Mouse (Mus musculus) granulocyte monocyte progenitor cell, adult 5-6 weeks (primary cell): Measurements from ENCODE around the gene Orai2. TPM values are rescaled to one million over a fixed set of nuclear protein-coding genes. Genes with fewer than 3 reads are reported as not detected.
"Not testable (repeated sequence)": the region's sequence is repeated elsewhere in the genome, so short reads cannot be mapped to it uniquely, and the experiment has no call there.

Experiments
- ATAC-seq: replicated peaks from 2 replicates; pipeline ENCODE4 v1.8.0; 2016; ENCODE audit warnings: mild to moderate bottlenecking, moderate TSS enrichment, inconsistent platforms; ENCODE audit not compliant: poor library complexity, severe bottlenecking
- total RNA-seq, 2 experiments: library from RNA; stranded (forward) in 1 of 2; stranded (reverse) in 1 of 2; fragments of 200-712, 200-1000 nt in 1 of 2; fragments of >200 nt in 1 of 2; fragmentation: Nextera tagmentation in 1 of 2; gene quantifications; 2 replicates each; pipeline ENCODE4 v1.2.3; 2014 to 2017

The Orai2 gene
- total RNA-seq, 2 experiments from 2014 or later: 26.6 to 38.2 TPM

DNA sequence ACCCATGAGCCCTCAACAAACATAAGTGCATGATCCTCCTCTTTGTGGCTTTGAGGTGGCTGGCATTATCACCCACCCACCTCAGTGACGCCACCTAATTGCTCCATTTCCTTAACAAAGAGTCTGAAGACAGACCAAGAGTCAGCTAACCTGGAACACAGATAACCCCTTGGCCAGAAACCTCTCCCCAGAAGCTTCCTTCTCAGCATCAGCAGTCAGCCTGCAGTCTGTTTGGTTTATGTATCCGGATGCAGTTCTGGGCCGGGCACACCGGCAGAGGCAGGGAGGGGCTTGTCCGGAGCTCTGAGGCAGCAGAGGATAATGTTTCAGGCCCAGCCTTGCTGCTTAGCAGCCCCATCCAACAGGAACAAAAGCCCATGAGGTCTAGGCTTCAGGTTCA lies 9.1 kb upstream of the Orai2 start:
- ATAC-seq: peak; percentile 55

DNA sequence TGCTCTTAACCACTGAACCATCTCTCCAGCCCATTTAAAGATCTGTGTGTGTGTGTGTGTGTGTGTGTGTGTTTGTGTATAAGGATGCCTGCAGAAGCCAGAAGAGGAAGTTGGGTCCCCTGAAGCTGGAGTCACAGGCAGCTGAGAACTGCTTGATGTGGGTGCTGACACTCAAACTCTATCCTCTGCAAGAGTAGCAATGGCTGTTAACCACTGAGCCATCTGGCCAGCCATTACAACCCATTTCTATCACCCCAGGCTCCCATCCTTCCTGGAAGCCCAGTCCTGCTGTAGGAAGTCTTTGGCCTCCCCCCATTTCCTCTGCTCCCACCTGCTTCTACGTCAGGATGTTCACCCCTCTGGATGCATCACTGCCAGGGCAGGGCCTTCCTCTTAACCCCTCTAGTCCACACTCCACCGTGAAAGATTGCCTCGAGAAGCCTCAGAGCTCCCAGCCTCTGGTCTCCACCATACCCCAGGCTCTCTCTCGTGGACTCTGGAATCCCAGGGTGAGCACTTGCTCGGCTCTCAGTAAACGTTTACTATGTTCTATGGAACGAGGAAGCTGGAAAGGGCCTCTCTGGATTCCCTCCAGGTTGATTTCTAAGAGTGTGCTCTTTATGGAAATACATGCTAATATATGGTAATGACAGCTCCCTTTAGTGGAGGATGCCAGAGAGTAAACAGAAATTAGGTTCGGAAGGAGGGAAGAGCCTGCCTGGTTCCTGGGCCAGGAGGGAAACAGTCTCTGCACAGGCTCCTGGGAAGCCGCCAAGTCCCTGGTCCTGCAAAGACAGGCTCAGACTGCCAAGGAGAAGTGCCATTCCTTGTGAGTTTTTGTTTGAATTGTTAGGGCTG lies 3.3 kb upstream of the Orai2 start:
- no peak; the same call in 1 of the 2 replicates for ATAC-seq

DNA sequence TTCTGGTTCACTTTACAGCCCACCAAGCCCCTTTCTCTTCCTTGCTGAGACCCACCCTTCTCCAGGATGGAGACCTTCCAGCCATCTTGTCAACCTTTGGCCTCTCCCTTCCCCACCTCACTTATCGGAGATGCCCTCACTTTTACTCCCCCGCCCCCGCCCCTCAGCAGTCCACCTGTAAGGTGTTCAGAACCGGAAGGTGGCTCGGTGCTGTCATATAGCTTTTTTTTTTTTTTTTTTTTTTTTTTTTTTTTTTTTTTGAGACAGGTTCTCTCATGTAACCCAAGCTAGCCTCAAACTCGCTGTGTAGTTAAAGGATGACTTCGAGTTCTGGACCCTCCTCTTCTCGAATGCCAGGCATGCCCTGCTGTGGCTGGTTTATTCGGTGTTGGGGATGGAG lies 2.4 kb upstream of the Orai2 start:
- no peak for ATAC-seq

DNA sequence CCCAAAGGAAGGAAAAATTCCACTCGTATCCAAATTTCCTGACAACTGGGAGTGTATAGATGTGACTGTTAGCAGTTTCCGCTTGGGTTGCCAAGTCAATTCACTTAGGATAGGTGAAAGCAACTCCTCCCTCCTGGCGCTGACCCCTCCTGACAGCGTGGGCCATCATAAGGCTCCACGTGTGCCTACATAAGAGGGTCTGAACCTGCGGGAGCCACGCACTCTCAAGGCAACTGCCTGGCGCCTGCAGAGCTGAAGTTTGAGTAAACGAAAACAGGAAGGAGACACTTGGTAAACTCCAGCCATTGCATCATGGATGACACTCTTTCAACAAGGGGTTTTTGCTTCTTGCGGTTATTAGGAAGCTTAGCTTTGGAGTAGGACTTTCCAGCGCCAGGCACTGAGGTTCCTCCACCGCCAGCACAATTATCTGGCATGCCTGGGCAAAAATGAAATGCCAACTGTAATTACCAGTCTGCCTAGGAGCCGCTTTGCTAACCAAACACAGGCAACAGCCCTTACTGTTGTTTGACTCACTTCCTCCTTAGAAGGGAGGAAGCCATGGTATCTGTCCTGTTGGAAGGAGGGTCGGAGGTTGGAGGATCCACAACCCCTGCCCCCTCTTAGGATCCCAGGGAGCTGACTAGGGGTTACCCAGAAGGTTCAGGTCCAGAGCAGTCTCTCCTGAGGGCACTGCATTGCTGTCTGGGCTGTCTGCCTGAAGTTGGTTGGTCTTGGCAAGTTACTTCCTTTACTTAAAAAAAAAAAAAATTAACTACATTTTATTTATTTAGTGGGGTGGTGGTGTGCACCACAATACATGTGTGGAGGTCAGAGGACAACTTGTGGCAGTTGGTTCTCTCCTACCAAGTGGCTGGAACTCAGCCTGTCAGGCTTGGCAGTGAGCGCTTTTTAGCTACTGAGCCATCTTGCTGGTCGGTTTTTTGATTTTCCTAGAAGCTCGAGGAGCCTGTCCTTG lies 1.1 kb upstream of the Orai2 start:
- ATAC-seq: peak; percentile 75

DNA sequence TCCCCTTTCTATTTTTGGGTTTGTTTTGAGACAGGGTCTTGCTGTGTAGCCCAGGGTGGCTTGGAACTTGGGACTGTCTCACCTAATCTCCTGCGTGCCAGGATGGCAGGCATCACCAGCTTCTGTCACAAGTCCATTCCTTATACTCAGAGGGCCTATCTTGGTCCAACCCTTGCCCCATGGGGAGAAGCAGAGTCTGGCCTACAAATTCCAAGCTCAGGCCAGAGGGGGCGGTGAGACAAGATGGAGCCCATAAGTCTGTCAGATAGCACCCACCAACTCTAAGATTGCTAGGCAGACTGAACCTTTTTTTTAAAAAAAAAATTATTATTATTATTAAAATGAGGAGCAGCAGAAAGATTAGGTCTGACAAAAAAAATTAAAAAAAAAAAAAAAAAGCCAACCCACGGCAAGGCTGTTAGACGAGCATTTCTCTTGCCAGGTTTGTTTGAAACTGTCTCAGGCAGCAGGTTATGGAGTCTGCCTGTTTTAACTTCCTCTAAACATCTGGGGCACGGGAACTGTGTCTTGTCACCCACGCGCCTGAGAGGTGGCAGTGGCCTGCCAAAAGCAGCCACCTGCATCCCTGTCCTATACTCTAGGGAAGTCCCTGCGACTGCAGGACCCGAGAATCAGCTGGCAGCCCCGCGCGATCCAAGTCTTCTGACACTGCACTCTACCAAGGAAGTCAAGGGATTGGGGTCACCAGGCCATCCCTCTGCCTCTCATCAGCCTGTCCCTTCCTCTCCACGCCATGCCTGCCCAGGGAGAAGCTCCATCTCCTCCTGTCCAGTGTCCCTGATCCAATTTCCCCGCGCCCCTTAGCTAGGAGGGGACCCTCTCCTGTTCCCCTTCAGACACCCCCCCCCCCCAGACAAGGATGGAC lies 644 bp downstream of the Orai2 start:
- peak; percentile 33 for ATAC-seq

DNA sequence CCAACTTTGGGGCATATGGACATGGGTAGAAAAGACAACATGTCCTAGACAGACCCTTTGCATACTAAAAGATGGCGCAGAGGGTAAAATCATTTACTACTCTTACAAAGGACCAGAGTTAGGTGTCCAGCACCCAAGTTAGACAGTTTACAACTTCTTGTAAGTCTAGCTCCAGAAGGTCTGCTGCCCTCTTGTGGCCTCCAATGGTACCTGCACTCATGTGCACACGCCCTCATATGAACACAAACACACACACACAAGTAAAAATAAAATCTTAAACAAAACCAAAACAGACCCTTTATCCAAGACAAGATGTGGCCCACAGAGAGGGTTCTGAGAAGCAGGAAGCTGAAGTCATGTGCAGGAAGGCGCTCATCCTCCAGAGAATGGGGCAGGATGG lies 2.4 kb downstream of the Orai2 start:
- ATAC-seq: no peak

DNA sequence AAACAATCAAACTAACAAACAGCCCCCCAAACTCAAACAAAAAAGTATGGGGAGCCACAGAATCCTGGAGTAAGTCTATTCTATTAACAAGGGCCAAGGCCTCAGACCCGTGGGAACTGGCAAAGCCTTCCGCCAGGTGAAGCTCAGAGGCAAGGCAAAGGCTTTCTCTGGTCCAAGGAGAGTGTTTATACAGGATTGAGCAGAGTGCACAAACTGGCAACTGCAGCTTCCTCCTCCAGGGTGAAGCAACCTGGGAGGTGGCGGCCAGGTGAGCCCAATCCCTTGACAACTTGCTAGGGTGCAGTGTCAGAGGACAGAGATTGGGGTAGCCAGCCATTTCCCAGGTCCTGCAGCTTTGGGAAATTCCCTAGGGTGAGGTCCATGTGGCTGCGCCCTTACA lies 3.2 kb downstream of the Orai2 start:
- no peak for ATAC-seq

DNA sequence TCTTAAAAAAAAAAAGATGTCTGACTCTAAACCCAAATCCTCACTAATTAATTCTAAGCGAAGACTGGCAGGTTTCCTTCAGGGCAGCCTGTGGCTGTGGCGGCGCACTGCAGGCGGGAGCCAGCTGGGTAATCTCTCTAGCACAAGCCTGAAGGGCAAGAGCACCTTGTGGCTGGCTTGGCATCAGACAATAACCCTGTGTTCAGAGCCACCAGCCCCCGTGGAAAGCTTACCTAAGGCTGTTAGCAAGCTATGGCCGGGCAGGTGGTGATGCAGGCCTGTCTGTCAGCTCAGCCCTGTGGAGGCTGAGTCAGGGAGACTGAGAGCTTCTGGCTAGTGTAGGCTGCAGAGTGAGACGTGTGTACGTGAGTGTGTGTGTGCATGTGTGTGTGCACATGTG lies 5.3 kb downstream of the Orai2 start:
- ATAC-seq: no peak

DNA sequence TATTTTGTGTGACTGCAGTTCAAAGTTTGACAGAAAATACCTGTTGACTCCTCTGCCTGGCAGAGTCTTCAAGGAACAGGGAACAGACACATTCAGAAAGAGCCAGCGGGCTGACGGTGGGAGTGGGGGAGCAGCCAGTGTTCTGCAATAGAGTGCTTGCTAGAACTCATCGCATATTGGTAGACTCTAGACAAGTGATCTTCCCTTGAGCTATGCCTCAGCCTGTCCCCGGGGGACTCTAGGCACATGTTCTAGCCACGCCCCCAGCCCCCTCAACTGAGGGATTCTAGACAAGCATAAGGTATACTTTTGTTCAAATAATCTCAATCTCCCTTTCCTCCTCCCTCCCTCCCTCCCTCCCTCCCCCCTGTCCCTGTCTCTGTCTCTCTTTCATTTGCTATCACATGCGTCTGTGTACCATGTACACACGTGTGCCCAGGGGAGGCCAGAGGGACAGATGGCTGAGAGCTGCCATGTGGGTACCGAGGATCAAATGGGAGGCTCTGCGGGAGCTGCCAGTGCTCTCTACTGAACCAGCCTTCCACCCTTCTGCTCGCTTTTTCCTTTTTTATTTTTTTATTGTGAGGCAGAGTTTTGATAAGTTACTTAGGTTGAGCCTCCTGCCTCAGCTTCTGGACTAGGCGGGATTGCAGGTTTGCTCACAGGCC lies 6.6 kb downstream of the Orai2 start:
- no peak for ATAC-seq

DNA sequence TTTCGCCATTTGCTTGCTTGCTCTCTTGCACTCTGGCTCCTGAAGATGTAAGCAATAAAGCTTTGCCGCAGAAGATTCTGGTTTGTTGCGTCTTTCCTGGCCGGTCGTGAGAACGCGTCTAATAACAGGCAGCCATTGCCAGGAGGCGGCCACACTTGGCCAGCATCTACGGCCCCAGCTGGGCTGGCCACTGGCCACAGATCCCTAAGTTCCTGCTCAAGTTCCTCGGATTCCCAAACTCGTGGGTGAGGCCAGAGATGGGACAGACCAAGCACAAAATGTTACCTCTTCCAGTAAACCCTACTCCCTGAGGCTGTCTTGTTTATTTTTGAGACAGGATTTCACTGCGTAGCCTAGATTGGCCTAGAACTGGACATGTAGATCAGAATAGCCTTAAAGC lies 10.4 kb downstream of the Orai2 start:
- not testable (repeated sequence) for ATAC-seq

DNA sequence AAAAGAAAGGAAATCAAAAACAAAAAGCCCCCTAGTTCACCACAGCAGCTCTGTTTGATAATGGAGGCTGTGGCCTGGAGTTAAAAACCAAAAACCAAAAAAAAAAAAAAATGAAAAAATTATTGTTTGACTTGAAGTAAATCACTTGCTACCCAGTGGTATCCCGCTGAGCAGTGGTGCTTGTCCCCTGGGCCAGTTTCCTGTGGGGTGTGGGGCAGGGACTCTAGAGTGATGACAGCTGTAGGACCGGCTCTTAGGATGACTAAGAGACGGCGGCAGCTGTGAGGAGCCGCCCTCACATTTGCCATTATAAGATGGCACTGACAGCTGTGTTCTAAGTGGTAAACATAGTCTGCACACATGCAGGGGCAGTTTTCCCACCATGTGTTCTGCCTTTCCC lies 15.1 kb downstream of the Orai2 start:
- ATAC-seq: no peak

DNA sequence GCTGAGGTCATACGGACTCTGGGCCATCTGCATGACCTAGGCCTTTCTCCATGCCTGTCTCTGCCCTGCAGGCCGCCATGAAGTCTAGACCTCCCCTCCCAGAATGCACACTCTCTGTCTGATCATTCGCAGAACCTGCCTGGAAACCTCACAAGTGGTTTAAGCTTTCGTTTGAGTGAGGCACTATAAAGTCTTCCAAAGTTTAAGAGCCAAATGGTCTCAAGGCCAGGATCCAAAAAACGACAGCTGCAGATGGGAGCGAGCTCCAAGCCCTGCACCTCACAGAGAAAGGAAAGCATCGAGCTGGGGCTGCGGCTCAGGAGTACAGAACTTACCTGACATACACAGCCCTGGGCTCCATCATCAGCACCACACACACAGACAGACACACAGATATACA lies 18.1 kb downstream of the Orai2 start:
- ATAC-seq: no peak

DNA sequence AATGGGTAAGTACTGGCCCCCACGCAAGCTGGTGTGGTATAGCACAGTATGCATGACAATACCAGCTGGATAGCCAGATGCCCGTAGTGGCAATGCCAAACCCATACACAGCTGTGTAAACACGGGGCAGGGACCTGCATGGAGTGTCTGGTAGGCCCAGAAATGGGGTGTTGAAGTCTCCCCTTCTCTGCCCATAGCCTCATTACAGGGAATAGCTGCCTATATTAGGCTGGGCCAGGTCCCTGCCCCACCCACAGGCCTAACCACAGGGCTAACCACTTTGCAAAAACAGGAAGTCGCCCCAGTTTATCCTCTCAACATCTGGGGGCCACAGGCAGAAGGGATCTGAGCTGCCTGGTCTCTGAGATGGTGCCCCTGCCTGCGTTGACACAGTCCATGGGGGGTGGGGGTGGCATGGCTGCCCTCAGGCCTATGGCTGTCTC lies 21.4 kb downstream of the Orai2 start:
- ATAC-seq: peak; percentile 88

DNA sequence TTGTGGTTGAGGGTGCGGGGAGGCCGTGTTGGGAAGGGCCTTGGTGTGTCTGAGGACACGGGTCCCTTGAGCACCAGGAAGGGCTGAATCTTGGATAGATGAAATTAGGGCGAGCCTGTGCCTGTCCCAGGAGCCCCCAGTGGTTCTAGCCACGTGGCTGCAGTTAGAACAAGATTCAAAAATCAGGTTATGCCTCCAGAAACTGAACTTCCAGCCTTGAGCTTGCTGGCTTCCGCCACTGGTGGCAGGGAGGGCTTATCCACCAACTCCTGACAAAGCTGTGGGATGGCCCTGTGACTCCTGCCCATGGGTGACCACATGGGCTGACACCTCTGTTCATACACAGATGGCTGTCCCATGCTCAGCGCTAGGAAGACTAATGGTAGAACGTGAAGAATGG lies 22.8 kb downstream of the Orai2 start:
- ATAC-seq: no peak

DNA sequence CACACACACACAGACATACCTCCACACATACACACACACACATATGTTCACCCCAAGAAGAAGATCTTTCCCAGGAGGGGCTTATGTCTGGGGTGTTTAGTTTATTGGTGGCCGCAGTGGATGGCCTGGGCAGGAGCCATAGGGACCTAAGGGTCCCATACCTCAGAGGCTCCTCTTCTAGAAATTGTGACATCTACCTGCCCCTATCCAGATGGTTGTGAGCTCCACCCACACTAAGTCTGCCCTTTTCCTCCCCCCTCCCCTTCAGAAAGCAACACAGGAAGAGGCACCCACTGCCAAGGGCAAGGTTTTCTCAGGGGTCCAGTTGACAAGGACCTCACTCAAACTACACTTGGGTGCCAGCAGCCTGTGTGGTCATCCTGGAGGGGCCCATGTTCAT lies 23.6 kb downstream of the Orai2 start:
- no peak for ATAC-seq

DNA sequence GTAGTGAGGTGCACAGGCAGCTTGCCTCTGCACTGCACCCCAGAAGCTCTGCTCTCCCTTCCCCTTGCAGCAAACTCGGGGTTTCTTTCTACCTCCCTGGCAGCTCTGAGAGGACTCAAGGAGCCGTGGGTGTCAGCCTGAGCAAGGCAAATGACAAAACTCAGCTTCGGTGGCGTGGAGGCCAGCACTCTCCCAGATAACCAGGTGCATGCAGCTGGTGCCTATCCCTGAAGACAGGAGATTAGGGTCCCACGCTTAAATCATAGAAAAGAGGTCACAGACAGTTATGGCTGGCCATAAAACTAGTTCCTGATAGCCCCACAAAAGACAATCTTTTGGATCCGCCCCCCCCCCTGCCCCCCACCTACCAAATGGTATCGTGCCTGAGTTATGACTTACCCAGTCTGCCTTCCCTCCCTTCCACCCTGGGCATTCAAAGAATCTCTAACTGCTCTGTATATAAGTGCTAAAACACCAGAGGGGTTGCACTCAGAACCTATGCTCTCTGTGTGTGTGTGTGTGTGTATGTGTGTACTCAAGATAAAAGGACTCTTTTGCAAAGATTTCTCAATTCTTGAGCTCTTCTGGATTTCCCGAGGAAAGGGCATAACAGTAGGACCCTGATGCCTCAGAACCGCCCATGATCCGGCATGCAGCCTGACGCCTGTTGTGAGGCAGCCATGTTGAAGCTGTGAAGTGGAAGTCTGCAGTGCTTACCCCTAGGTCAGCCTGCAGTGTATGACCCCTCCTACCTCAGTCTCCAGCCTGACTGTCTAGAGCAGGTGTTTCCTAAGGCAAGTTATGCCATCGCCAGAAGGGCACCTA lies 25.7 kb downstream of the Orai2 start:
- peak; percentile 13; the same call in 1 of the 2 replicates for ATAC-seq

DNA sequence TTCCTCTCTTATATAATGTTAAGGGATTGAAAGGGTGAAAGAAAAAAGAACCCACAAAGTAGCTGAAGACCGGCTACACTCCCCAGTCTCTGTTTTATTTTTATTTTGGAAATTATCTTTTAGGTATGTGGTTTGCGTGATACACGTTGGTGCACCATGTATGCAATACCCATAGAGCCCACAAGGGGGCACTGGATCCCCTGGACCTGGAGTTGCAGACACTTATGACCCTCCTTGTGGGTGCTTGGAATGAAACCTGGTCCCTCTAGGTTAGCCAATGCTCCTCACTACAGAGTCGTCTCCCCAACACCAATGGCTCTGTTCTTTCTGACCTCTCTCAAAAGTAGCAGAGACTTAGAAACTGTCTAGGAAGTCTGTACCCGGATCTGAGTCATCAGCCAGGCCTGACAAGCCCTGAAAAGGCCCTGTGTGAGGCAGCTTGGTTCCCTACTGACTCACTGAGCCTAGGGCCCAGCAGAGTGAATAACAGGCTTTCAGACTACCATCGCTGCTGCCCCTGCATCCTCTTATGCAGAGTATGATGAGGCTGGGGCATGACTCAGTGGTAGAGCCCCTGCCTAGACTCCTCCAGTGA lies 27.3 kb downstream of the Orai2 start:
- no peak for ATAC-seq

DNA sequence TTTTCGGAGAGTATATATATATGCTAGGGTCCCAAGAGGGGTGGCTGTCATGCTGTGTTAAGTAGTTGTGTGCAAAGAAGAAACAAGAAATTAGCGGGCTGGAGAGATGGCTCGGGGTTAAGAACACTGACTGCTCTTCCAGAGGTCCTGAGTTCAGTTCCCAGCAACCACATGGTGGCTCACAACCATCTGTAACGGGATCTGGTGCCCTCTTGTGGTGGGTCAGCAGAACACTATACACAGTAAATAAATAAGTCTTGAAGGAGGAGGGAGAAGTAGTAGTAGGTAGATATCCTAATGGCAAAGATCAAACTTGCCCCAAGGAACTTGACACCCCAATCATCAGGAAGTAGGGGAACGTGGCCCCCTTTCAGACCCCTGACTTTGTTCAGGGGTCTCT lies 27.8 kb downstream of the Orai2 start:
- ATAC-seq: no peak
